Mouse (Mus musculus) lung, postnatal 36 days (tissue): ENCODE measurements at regions not wholly inside any gene's neighbourhood (a gene's known extent, or its start where the extent isn't known, plus 50 kb on each side); places are given as distances from the start of the nearest gene placed in this dataset.
A peak's percentile ranks its signal among the peaks of the same experiment; 100 is the strongest.

Experiments
- DNase-seq: peaks from one replicate; pipeline ENCODE4 v3.0.0; 2022; ENCODE audit warnings: mixed read lengths

DNA sequence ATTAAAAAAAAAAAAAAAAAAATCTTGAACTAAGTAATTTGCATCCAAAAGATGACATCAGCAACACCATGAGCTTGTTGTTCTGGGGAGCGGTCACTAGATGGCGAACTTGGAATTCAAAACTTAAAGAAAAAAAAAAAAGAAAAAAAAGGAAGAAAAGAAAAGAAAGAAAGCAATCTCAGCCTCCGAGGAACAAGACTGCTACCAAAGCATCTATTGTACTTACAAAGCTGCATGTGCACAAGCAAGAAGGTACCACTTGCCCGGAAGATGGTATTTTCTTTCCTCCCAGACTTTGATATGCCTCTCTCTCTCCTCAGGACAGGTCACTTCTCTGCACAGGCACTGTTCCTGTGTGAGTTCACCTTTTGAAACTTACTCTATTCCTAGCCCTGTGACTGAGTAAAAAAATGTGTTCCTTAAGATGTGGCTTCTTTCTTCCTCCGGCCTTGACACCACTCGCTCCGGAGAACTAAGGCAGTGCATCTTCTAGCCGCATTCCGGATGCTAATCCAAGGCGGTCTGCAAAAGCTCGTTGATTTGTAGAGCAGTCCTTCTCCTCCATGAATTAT, 114.2 kb upstream of the Veph1 start:
- peak; percentile 44 for DNase-seq

DNA sequence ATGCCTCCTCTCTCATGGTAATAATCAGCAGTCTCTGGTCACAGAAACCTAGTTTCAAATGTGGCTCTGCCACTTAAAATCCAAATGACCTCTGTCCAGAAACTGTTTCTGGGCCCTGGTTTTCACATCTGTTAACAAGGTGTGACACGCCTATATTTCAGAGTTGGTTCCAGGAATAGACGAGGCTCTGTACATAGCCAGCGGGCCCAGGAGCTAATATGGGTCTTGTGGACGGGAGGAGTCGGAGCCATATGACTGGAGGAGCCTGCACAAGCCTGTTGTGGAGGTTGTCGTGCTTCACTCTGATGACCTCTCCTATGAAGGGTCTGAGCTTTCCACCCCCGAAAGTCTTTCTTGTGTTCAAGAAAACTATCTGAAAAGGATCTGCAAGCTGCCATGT, 112.2 kb upstream of the Veph1 start:
- DNase-seq: no peak

DNA sequence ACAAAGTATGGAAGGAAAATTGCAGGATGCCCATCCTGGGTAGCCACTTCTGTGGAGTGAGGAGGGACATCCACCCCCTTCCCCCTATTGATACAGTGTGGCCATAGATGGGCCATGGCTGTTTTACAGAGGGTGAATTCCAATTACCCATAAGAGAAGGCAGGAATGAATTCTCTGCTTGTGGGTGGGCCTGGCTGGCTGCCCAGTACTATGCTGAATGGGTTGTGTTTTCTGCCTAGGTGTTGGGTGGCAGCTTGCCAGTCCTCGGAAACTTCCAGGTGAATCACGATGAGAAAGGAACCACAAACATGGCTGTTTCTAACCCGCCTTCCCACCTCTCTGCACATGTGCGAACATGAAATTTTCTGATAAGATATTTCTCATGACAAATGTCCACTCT, 109.0 kb upstream of the Veph1 start:
- DNase-seq: peak; percentile 2

DNA sequence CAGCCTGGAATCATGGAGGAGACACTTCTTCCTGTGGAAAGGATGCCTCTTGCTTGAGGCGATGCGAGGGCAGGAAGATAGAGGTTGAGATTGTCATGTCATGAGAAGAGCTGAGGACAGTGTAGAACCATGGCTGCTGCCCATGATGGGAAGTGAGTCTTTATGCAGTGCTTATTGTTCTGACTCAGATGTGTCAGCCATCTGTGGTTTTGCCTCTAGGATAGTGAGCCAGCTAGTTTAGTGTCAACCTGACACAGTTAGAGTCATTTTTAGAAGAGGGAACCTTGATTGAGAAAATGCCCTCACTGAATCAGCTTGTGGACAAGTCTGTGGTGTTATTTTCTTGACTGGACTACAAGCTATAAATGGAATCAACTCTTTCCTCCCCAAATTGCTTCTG, 107.1 kb upstream of the Veph1 start:
- DNase-seq: no peak

DNA sequence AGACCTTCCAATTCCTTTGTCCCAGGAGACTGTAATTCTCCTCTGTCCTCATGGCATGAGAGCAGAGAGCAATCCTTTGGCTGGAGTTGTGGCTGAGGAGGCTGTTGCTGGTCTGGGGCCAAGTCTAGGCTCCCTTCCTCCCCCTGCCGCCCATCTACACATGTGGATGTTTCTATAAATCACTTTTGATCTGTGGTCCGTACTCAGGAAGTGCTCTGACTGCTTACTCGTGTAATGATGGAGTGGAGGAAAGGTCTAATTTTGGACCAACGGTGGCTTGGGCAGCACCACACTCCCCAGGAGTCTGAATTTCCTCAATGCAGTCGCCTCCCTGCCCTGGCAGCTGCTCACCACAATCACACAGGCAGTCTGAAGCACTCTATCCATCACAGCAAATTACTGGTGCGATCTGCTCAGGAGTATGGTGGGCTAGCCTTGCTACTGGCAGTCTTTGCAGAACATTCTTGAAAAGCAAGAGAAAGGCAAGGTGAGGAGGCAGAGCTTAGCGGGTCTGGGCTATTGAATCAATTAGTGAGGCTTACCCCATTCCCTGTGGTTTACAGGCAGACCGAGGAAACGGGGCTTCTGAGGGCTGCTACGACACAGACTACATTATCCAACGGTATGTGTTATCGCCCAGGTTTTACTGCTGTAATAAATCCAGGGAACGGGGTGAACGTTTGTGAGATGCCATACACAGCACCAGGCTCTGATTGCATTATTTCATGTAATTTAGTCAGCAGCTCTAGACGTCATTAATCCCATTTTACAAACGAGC, 104.3 kb upstream of the Veph1 start:
- DNase-seq: no peak

DNA sequence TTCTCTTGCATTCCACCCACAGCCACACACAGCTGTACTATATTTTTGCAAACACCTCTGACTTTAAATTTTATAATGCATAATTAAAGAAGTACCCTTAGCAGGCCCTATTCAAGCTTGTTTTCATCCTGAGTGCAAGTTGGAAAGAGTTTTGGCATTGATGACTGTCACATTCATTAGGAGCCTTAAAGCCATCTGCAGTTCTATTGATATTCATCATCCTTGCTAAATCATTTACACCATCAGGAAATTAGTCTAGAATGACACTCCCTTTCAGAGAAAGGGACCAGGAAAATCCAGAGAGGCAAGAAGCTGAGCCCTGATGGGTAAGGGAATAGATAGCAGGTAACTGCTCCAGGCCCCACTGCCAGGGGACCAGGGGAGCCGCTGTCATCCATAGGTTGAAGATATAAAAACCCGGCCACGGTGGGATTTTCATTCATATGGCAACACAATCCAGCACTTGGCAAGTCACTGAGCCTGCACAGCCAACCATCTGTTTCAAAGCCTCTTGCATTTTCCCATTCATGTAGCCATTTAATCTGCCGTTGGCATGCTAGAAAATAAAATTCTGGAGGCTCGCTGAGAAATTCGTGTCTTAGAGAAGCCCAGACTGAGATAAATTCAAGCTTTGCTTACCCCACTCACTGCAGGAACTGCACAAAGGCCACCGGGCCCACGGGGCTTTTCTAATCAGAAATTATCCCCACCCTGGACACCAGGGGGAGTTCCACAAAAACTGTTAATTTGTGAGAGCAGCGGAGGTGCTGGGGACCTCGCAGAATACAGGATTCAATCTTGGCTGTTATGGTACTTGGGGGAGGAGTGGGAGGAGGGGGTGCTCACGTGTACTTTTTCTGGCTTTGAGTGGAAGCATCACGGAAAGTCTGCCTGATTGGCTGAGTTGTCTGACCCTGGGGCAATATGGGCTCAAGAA, 101.8 kb upstream of the Veph1 start:
- DNase-seq: peak; percentile 8

DNA sequence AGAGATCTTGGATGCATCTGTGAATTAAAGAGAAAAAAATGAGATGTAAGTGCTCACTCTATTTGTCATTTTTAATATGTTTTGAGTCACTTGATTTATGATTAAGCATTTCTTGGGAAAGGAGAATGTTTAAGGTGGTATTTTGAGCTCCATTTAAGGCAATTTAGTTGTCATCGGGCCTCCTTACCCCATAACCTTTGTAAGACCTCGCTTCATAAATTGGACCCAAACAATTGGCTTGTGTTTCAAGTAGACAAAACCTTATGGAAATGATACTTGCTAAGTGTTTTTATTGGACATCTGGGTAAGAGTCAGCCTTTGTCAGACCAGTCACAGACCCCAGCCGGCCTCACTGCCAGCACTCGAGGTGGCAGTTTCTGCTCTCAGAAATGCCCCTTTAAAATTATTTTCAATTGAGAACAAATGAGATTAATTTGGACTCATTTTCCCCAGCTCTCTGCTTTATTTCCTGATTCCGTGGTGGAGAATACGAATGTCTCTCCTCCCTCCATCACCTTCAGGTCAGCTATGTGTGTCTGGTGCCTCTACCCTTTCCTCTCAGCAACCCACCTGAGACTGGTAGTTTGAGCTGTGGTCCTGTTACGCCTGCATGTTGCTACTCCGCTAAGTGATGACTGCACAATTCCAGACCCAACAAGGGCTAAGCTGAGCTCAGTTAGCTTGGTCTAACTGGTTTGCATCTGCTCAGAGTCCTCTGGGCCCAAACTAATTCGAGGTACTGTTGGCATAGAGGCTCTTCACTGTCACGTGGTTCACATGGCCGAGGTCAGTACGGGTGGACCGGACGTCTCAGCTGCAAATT, 78.7 kb upstream of the Veph1 start:
- no peak for DNase-seq

DNA sequence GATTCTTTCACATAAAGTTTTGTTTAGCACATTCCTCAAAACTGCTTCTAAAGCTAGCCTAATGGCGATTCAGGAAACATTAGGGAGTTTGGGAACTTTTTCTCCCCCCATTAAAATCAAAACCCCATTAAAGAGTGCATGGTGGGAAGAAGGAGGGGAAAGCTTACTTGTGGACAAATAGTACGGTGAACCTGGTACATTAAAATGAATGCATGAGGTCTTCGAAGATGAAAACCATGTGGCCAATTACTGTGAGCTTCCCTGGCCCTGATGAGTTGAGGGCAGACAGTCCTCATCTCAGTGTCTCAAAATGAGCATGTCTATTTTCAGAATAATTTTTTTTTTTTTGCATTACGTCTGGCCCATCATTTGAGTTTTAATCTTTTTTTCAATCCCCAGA, 78.0 kb upstream of the Veph1 start:
- DNase-seq: no peak

DNA sequence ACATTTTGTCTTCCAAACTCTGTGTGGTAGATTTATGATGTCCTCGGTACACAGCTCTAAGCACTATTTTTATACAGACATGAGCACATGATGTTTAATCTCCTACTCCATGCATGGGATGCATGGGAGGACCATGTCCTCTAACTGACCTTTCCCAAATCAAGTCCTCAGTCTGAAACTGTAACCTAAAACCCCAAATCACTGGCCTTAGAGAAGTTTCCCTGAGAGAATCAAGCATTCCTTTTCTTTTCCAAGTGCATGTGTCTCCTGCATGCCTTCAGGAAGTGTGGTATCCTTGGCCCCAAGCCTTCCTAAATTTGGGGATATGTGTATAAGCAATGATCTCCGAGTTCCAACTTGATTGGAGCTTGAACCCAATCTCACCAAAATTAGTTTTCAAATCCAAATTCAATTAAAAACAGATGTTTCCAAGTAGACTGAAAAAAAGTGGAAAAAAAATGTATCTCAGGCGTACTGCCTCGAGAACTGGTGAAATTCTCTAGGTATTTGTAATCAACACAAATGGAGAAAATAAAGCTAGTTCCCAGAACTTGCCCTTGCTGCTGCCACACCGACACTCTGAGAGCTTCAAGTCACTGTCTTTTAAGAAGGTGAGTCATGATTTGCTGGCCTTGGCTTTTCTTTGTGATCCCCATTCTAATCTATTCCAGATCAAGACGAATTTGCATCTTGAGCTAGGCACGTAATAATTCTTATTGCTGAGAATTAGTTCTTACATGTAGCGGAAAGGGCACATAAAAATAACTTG, 77.4 kb upstream of the Veph1 start:
- DNase-seq: no peak
